Mouse (Mus musculus): ENCODE data around the gene Itsn1.

DNA sequence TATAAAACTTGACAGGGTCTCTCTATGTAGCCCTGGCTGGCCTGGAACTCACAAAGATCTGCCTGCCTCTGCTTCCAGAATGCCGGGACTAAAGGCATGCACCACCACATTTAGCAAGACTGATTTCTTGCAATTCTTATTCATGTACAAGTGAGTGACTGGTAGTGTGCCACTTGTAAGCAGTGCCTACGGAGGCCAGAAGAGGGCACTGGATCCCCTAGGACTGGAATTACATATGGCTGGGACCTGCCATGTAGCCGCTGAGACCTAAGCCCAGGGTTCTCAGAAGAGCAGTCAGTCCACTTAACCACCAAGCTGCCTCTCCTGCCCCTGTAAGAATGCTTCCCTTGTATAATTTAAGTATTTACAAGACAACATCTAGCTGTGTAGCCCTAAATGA lies 4.8 kb upstream of the Itsn1 start:
- TF ChIP-seq CTCF (conservative IDR thresholded peaks at IDR 0.05; ENCODE audit: low read length) (peak; percentile 71), NANOG (IDR thresholded peaks at IDR 0.05; ENCODE audit: borderline replicate concordance, low read length) (no peak)

Data from E14TG2a.4 (cell line).